Mouse (Mus musculus): ENCODE results near the gene Tnni1. TPM values are rescaled to one million over a fixed set of nuclear protein-coding genes. Genes with fewer than 3 reads are reported as not detected.
A peak's percentile ranks its signal among the peaks of the same experiment; 100 is the strongest.

Gene Tnni1
- polyA plus RNA-seq, 1 experiment from 2014 or later, result 6.4 TPM

GRCm38 (mm10) chr1:135746248-135746647 is 33.0 kb upstream of the Tnni1 start:
- Histone ChIP-seq H3K36me3 (ENCODE audit: control insufficient read depth, insufficient read depth, low read length) (peaks cover 9% of the 10 kb centered on the region), H3K9me3 (ENCODE audit: control insufficient read depth, low read length) (no peaks in the 10 kb centered on the region), H3K4me1 (ENCODE audit: control insufficient read depth, insufficient read depth, low read length) (peaks cover 6% of the 10 kb centered on the region; the same call in 1 of the 2 replicates), H3K27ac (ENCODE audit: low read length) (no peak overlapping the region), H3K27me3 (replicated peaks; ENCODE audit: control insufficient read depth, insufficient read depth, low read length) (no peaks in the 10 kb centered on the region), H3K4me2 (ENCODE audit: low read depth, low read length) (no peak overlapping the region), H3K9ac (ENCODE audit: low read depth, low read length) (no peak overlapping the region), H3K4me3 (ENCODE audit: low read length) (no peak overlapping the region)
- ATAC-seq, result no peak
- 86% methylated on average over 4 of the region's 4 CpGs for whole genome bisulfite sequencing

GRCm38 (mm10) chr1:135752737-135753348 is 26.4 kb upstream of the Tnni1 start:
- 9% methylated on average over 10 of the region's 10 CpGs for WGBS
- H3K9me3 ChIP-seq (ENCODE audit: control insufficient read depth, low read length), result no peaks in the 10 kb centered on the region
- H3K27ac ChIP-seq (ENCODE audit: low read length), result peak overlapping the region; percentile 46; the same call in 1 of the 2 replicates
- peak; percentile 98 for ATAC-seq
- H3K4me2 ChIP-seq (ENCODE audit: low read depth, low read length), result no peak overlapping the region
- no peak overlapping the region for H3K9ac ChIP-seq (ENCODE audit: low read depth, low read length)
- H3K4me3 ChIP-seq (ENCODE audit: low read length), result no peak overlapping the region
- H3K27me3 ChIP-seq (replicated peaks; ENCODE audit: control insufficient read depth, insufficient read depth, low read length), result no peaks in the 10 kb centered on the region
- no peaks in the 10 kb centered on the region for H3K4me1 ChIP-seq (ENCODE audit: control insufficient read depth, insufficient read depth, low read length)
- no peaks in the 10 kb centered on the region for H3K36me3 ChIP-seq (ENCODE audit: control insufficient read depth, insufficient read depth, low read length)

GRCm38 (mm10) chr1:135755287-135755686 is 23.9 kb upstream of the Tnni1 start:
- no peak for ATAC-seq
- Histone ChIP-seq H3K4me3 (ENCODE audit: low read length) (no peak overlapping the region), H3K4me1 (ENCODE audit: control insufficient read depth, insufficient read depth, low read length) (no peaks in the 10 kb centered on the region), H3K36me3 (ENCODE audit: control insufficient read depth, insufficient read depth, low read length) (no peaks in the 10 kb centered on the region), H3K4me2 (ENCODE audit: low read depth, low read length) (no peak overlapping the region), H3K27ac (ENCODE audit: low read length) (no peak overlapping the region), H3K9ac (ENCODE audit: low read depth, low read length) (no peak overlapping the region), H3K27me3 (replicated peaks; ENCODE audit: control insufficient read depth, insufficient read depth, low read length) (no peaks in the 10 kb centered on the region), H3K9me3 (ENCODE audit: control insufficient read depth, low read length) (no peaks in the 10 kb centered on the region)
- 64% methylated on average over 9 of the region's 9 CpGs for WGBS

- H3K4me2 ChIP-seq (ENCODE audit: low read depth, low read length), result no peak overlapping the region
- WGBS, result 72% methylated on average over 3 of the region's 3 CpGs
- no peak overlapping the region for H3K4me3 ChIP-seq (ENCODE audit: low read length)
- H3K4me1 ChIP-seq (ENCODE audit: control insufficient read depth, insufficient read depth, low read length), result no peaks in the 10 kb centered on the region
- H3K27ac ChIP-seq (ENCODE audit: low read length), result no peak overlapping the region
- no peaks in the 10 kb centered on the region for H3K36me3 ChIP-seq (ENCODE audit: control insufficient read depth, insufficient read depth, low read length)
- ATAC-seq, result no peak
- no peaks in the 10 kb centered on the region for H3K9me3 ChIP-seq (ENCODE audit: control insufficient read depth, low read length)
- H3K27me3 ChIP-seq (replicated peaks; ENCODE audit: control insufficient read depth, insufficient read depth, low read length), result no peaks in the 10 kb centered on the region
- H3K9ac ChIP-seq (ENCODE audit: low read depth, low read length), result no peak overlapping the region
These were observed 23.3 kb upstream of the Tnni1 start for GRCm38 (mm10) chr1:135755913-135756312.

GRCm38 (mm10) chr1:135757287-135757686 is 21.9 kb upstream of the Tnni1 start:
- H3K27ac ChIP-seq (ENCODE audit: low read length), result no peak overlapping the region
- H3K27me3 ChIP-seq (replicated peaks; ENCODE audit: control insufficient read depth, insufficient read depth, low read length), result no peaks in the 10 kb centered on the region
- 73% methylated on average over 8 of the region's 8 CpGs for WGBS
- no peaks in the 10 kb centered on the region for H3K9me3 ChIP-seq (ENCODE audit: control insufficient read depth, low read length)
- ATAC-seq, result no peak
- no peak overlapping the region for H3K4me3 ChIP-seq (ENCODE audit: low read length)
- H3K36me3 ChIP-seq (ENCODE audit: control insufficient read depth, insufficient read depth, low read length), result no peaks in the 10 kb centered on the region
- no peak overlapping the region for H3K4me2 ChIP-seq (ENCODE audit: low read depth, low read length)
- no peaks in the 10 kb centered on the region for H3K4me1 ChIP-seq (ENCODE audit: control insufficient read depth, insufficient read depth, low read length)
- H3K9ac ChIP-seq (ENCODE audit: low read depth, low read length), result no peak overlapping the region

GRCm38 (mm10) chr1:135759685-135760084 is 19.5 kb upstream of the Tnni1 start:
- no peaks in the 10 kb centered on the region for H3K36me3 ChIP-seq (ENCODE audit: control insufficient read depth, insufficient read depth, low read length)
- H3K4me3 ChIP-seq (ENCODE audit: low read length), result no peak overlapping the region
- 80% methylated on average over 4 of the region's 4 CpGs for WGBS
- no peak overlapping the region for H3K27ac ChIP-seq (ENCODE audit: low read length)
- no peak for ATAC-seq
- H3K9me3 ChIP-seq (ENCODE audit: control insufficient read depth, low read length), result no peaks in the 10 kb centered on the region
- no peak overlapping the region for H3K4me2 ChIP-seq (ENCODE audit: low read depth, low read length)
- no peak overlapping the region for H3K9ac ChIP-seq (ENCODE audit: low read depth, low read length)
- no peaks in the 10 kb centered on the region for H3K27me3 ChIP-seq (replicated peaks; ENCODE audit: control insufficient read depth, insufficient read depth, low read length)
- peaks cover 6% of the 10 kb centered on the region; the same call in 1 of the 2 replicates for H3K4me1 ChIP-seq (ENCODE audit: control insufficient read depth, insufficient read depth, low read length)

GRCm38 (mm10) chr1:135760216-135760615 is 19.0 kb upstream of the Tnni1 start:
- Histone ChIP-seq H3K9ac (ENCODE audit: low read depth, low read length) (no peak overlapping the region), H3K36me3 (ENCODE audit: control insufficient read depth, insufficient read depth, low read length) (no peaks in the 10 kb centered on the region), H3K27ac (ENCODE audit: low read length) (no peak overlapping the region), H3K4me1 (ENCODE audit: control insufficient read depth, insufficient read depth, low read length) (peaks cover 8% of the 10 kb centered on the region; the same call in 1 of the 2 replicates), H3K4me2 (ENCODE audit: low read depth, low read length) (no peak overlapping the region), H3K4me3 (ENCODE audit: low read length) (no peak overlapping the region), H3K27me3 (replicated peaks; ENCODE audit: control insufficient read depth, insufficient read depth, low read length) (no peaks in the 10 kb centered on the region), H3K9me3 (ENCODE audit: control insufficient read depth, low read length) (no peaks in the 10 kb centered on the region)
- WGBS, result 57% methylated on average over 8 of the region's 8 CpGs
- ATAC-seq, result no peak

GRCm38 (mm10) chr1:135761728-135762127 is 17.5 kb upstream of the Tnni1 start:
- Histone ChIP-seq H3K4me3 (ENCODE audit: low read length) (no peak overlapping the region), H3K4me1 (ENCODE audit: control insufficient read depth, insufficient read depth, low read length) (peaks cover 16% of the 10 kb centered on the region), H3K27ac (ENCODE audit: low read length) (no peak overlapping the region), H3K4me2 (ENCODE audit: low read depth, low read length) (no peak overlapping the region), H3K9me3 (ENCODE audit: control insufficient read depth, low read length) (no peaks in the 10 kb centered on the region), H3K27me3 (replicated peaks; ENCODE audit: control insufficient read depth, insufficient read depth, low read length) (no peaks in the 10 kb centered on the region), H3K36me3 (ENCODE audit: control insufficient read depth, insufficient read depth, low read length) (no peaks in the 10 kb centered on the region), H3K9ac (ENCODE audit: low read depth, low read length) (no peak overlapping the region)
- 84% methylated on average over 5 of the region's 5 CpGs for WGBS
- no peak for ATAC-seq

- no peaks in the 10 kb centered on the region for H3K27me3 ChIP-seq (replicated peaks; ENCODE audit: control insufficient read depth, insufficient read depth, low read length)
- peak overlapping the region; percentile 34; the same call in 1 of the 2 replicates for H3K9ac ChIP-seq (ENCODE audit: low read depth, low read length)
- H3K4me2 ChIP-seq (ENCODE audit: low read depth, low read length), result no peak overlapping the region
- H3K36me3 ChIP-seq (ENCODE audit: control insufficient read depth, insufficient read depth, low read length), result peaks cover 3% of the 10 kb centered on the region
- 68% methylated on average over 9 of the region's 9 CpGs for WGBS
- no peak overlapping the region for H3K4me3 ChIP-seq (ENCODE audit: low read length)
- ATAC-seq, result no peak
- H3K4me1 ChIP-seq (ENCODE audit: control insufficient read depth, insufficient read depth, low read length), result peaks cover 31% of the 10 kb centered on the region
- H3K9me3 ChIP-seq (ENCODE audit: control insufficient read depth, low read length), result no peaks in the 10 kb centered on the region
- H3K27ac ChIP-seq (ENCODE audit: low read length), result 0 out of 2 replicates have a peak overlapping the region, but pooled peaks have one; percentile 11
These were observed 15.6 kb upstream of the Tnni1 start for GRCm38 (mm10) chr1:135763503-135764205.

Measured in intestine, embryonic 16.5 days (tissue).